Mouse (Mus musculus): ENCODE results near the gene Olfr456. TPM values are rescaled to one million over a fixed set of nuclear protein-coding genes. Genes with fewer than 3 reads are reported as not detected.
"Not testable (repeated sequence)": the region's sequence is repeated elsewhere in the genome, so short reads cannot be mapped to it uniquely, and the experiment has no call there.

The Olfr456 gene
- not detected in 2 replicates for polyA plus RNA-seq (2014; fragmentation: Nextera tagmentation; extraction: Ambion mirVana)

GRCm38 (mm10) chr6:42487114-42487513, at the start of gene Olfr456:
Olfr456 (minus strand) TSS chr6:42487214.
- WGBS = 85% methylated on average over 1 of the region's 1 CpGs
- DNase-seq (ENCODE audit: low spot score) (no peak), ATAC-seq (ENCODE audit: insufficient number of reproducible peaks, low FRiP score, low TSS enrichment, low read depth) (no peak)
- Histone ChIP-seq H3K4me2 (ENCODE audit: low read depth, severe bottlenecking) (no peak within 1 kb of the TSS), H3K27me3 (ENCODE audit: control insufficient read depth, insufficient read depth, low read length) (no peaks in the 10 kb centered on the region), H3K4me1 (ENCODE audit: control insufficient read depth, insufficient read depth, low read length) (no peaks in the 10 kb centered on the region), H3K9me3 (ENCODE audit: control insufficient read depth, low read length) (no peaks in the 10 kb centered on the region), H3K4me3 (ENCODE audit: low read depth, low read length) (no peak within 1 kb of the TSS), H3K9ac (ENCODE audit: low read length) (no peak within 1 kb of the TSS), H3K27ac (replicated peaks; ENCODE audit: low read depth, low read length) (no peak within 1 kb of the TSS), H3K36me3 (ENCODE audit: control insufficient read depth, insufficient read depth, low read length) (no peaks in the 10 kb centered on the region)

GRCm38 (mm10) chr6:42513461-42513860, 26.4 kb upstream of the Olfr456 start:
- Histone ChIP-seq H3K9ac (ENCODE audit: low read length) (no peak overlapping the region), H3K9me3 (ENCODE audit: control insufficient read depth, low read length) (no peaks in the 10 kb centered on the region), H3K4me3 (ENCODE audit: low read depth, low read length) (no peak overlapping the region), H3K27me3 (ENCODE audit: control insufficient read depth, insufficient read depth, low read length) (no peaks in the 10 kb centered on the region), H3K4me1 (ENCODE audit: control insufficient read depth, insufficient read depth, low read length) (no peaks in the 10 kb centered on the region), H3K4me2 (ENCODE audit: low read depth, severe bottlenecking) (no peak overlapping the region), H3K27ac (replicated peaks; ENCODE audit: low read depth, low read length) (no peak overlapping the region), H3K36me3 (ENCODE audit: control insufficient read depth, insufficient read depth, low read length) (no peaks in the 10 kb centered on the region)
- ATAC-seq (ENCODE audit: insufficient number of reproducible peaks, low FRiP score, low TSS enrichment, low read depth) = no peak
- DNase-seq (ENCODE audit: low spot score) = no peak
- WGBS = 75% methylated on average over 1 of the region's 1 CpGs

GRCm38 (mm10) chr6:42509311-42509710, 22.3 kb upstream of the Olfr456 start:
- H3K4me1 ChIP-seq (ENCODE audit: control insufficient read depth, insufficient read depth, low read length) = no peaks in the 10 kb centered on the region
- ATAC-seq (ENCODE audit: insufficient number of reproducible peaks, low FRiP score, low TSS enrichment, low read depth) = no peak
- no peak overlapping the region for H3K4me3 ChIP-seq (ENCODE audit: low read depth, low read length)
- no peaks in the 10 kb centered on the region for H3K36me3 ChIP-seq (ENCODE audit: control insufficient read depth, insufficient read depth, low read length)
- no peak overlapping the region for H3K27ac ChIP-seq (replicated peaks; ENCODE audit: low read depth, low read length)
- no peak for DNase-seq (ENCODE audit: low spot score)
- H3K27me3 ChIP-seq (ENCODE audit: control insufficient read depth, insufficient read depth, low read length) = no peaks in the 10 kb centered on the region
- H3K9me3 ChIP-seq (ENCODE audit: control insufficient read depth, low read length) = no peaks in the 10 kb centered on the region
- no peak overlapping the region for H3K9ac ChIP-seq (ENCODE audit: low read length)
- no peak overlapping the region for H3K4me2 ChIP-seq (ENCODE audit: low read depth, severe bottlenecking)

- no peaks in the 10 kb centered on the region for H3K36me3 ChIP-seq (ENCODE audit: control insufficient read depth, insufficient read depth, low read length)
- H3K27ac ChIP-seq (replicated peaks; ENCODE audit: low read depth, low read length) = no peak overlapping the region
- H3K9me3 ChIP-seq (ENCODE audit: control insufficient read depth, low read length) = no peaks in the 10 kb centered on the region
- ATAC-seq (ENCODE audit: insufficient number of reproducible peaks, low FRiP score, low TSS enrichment, low read depth) = no peak
- DNase-seq (ENCODE audit: low spot score) = no peak
- WGBS = 93% methylated on average over 2 of the region's 2 CpGs
- H3K4me2 ChIP-seq (ENCODE audit: low read depth, severe bottlenecking) = no peak overlapping the region
- H3K4me3 ChIP-seq (ENCODE audit: low read depth, low read length) = no peak overlapping the region
- no peaks in the 10 kb centered on the region for H3K27me3 ChIP-seq (ENCODE audit: control insufficient read depth, insufficient read depth, low read length)
- no peaks in the 10 kb centered on the region for H3K4me1 ChIP-seq (ENCODE audit: control insufficient read depth, insufficient read depth, low read length)
- no peak overlapping the region for H3K9ac ChIP-seq (ENCODE audit: low read length)
These were observed 16.5 kb upstream of the Olfr456 start for GRCm38 (mm10) chr6:42503478-42503877.

- WGBS = 78% methylated on average over 1 of the region's 1 CpGs
These were observed 2.7 kb upstream of the Olfr456 start for GRCm38 (mm10) chr6:42489731-42490130.

GRCm38 (mm10) chr6:42484633-42485032, 2.4 kb downstream of the Olfr456 start:
- Histone ChIP-seq H3K9me3 (ENCODE audit: control insufficient read depth, low read length) (no peaks in the 10 kb centered on the region), H3K27me3 (ENCODE audit: control insufficient read depth, insufficient read depth, low read length) (no peaks in the 10 kb centered on the region), H3K36me3 (ENCODE audit: control insufficient read depth, insufficient read depth, low read length) (no peaks in the 10 kb centered on the region), H3K27ac (replicated peaks; ENCODE audit: low read depth, low read length) (no peak overlapping the region), H3K4me3 (ENCODE audit: low read depth, low read length) (no peak overlapping the region), H3K4me1 (ENCODE audit: control insufficient read depth, insufficient read depth, low read length) (no peaks in the 10 kb centered on the region), H3K9ac (ENCODE audit: low read length) (no peak overlapping the region), H3K4me2 (ENCODE audit: low read depth, severe bottlenecking) (no peak overlapping the region)
- ATAC-seq (ENCODE audit: insufficient number of reproducible peaks, low FRiP score, low TSS enrichment, low read depth) (no peak), DNase-seq (ENCODE audit: low spot score) (no peak)

More at GRCm38 (mm10) chr6:42489731-42490130, 2.7 kb upstream of the Olfr456 start:
- Histone ChIP-seq H3K9me3 (ENCODE audit: control insufficient read depth, low read length) (no peaks in the 10 kb centered on the region), H3K4me1 (ENCODE audit: control insufficient read depth, insufficient read depth, low read length) (no peaks in the 10 kb centered on the region), H3K36me3 (ENCODE audit: control insufficient read depth, insufficient read depth, low read length) (no peaks in the 10 kb centered on the region), H3K4me2 (ENCODE audit: low read depth, severe bottlenecking) (no peak overlapping the region), H3K27me3 (ENCODE audit: control insufficient read depth, insufficient read depth, low read length) (no peaks in the 10 kb centered on the region), H3K27ac (replicated peaks; ENCODE audit: low read depth, low read length) (no peak overlapping the region), H3K9ac (ENCODE audit: low read length) (no peak overlapping the region), H3K4me3 (ENCODE audit: low read depth, low read length) (no peak overlapping the region)
- ATAC-seq (ENCODE audit: insufficient number of reproducible peaks, low FRiP score, low TSS enrichment, low read depth) (no peak), DNase-seq (ENCODE audit: low spot score) (no peak)

GRCm38 (mm10) chr6:42476235-42476634, 10.8 kb downstream of the Olfr456 start, which contains the start of gene Olfr457:
Olfr457 (minus strand) TSS chr6:42476335.
- H3K27ac ChIP-seq (replicated peaks; ENCODE audit: low read depth, low read length) = no peak within 1 kb of the TSS
- H3K27me3 ChIP-seq (ENCODE audit: control insufficient read depth, insufficient read depth, low read length) = no peaks in the 10 kb centered on the region
- no peaks in the 10 kb centered on the region for H3K4me1 ChIP-seq (ENCODE audit: control insufficient read depth, insufficient read depth, low read length)
- no peaks in the 10 kb centered on the region for H3K9me3 ChIP-seq (ENCODE audit: control insufficient read depth, low read length)
- no peak for DNase-seq (ENCODE audit: low spot score)
- no peak within 1 kb of the TSS for H3K9ac ChIP-seq (ENCODE audit: low read length)
- H3K4me3 ChIP-seq (ENCODE audit: low read depth, low read length) = no peak within 1 kb of the TSS
- 73% methylated on average over 1 of the region's 1 CpGs for WGBS
- no peak within 1 kb of the TSS for H3K4me2 ChIP-seq (ENCODE audit: low read depth, severe bottlenecking)
- ATAC-seq (ENCODE audit: insufficient number of reproducible peaks, low FRiP score, low TSS enrichment, low read depth) = no peak
- no peaks in the 10 kb centered on the region for H3K36me3 ChIP-seq (ENCODE audit: control insufficient read depth, insufficient read depth, low read length)

- not testable (repeated sequence) for DNase-seq (ENCODE audit: low spot score); H3K36me3 ChIP-seq (ENCODE audit: control insufficient read depth, insufficient read depth, low read length); H3K9ac ChIP-seq (ENCODE audit: low read length); H3K4me1 ChIP-seq (ENCODE audit: control insufficient read depth, insufficient read depth, low read length); H3K4me3 ChIP-seq (ENCODE audit: low read depth, low read length); H3K4me2 ChIP-seq (ENCODE audit: low read depth, severe bottlenecking); H3K9me3 ChIP-seq (ENCODE audit: control insufficient read depth, low read length); H3K27me3 ChIP-seq (ENCODE audit: control insufficient read depth, insufficient read depth, low read length); ATAC-seq (ENCODE audit: insufficient number of reproducible peaks, low FRiP score, low TSS enrichment, low read depth); H3K27ac ChIP-seq (replicated peaks; ENCODE audit: low read depth, low read length)
- 89% methylated on average over 4 of the region's 4 CpGs for WGBS
These were observed 15.7 kb downstream of the Olfr456 start for GRCm38 (mm10) chr6:42471298-42471697.

- Histone ChIP-seq H3K4me3 (ENCODE audit: low read depth, low read length) (no peak overlapping the region), H3K4me2 (ENCODE audit: low read depth, severe bottlenecking) (no peak overlapping the region), H3K27ac (replicated peaks; ENCODE audit: low read depth, low read length) (no peak overlapping the region), H3K27me3 (ENCODE audit: control insufficient read depth, insufficient read depth, low read length) (no peaks in the 10 kb centered on the region), H3K9ac (ENCODE audit: low read length) (no peak overlapping the region), H3K4me1 (ENCODE audit: control insufficient read depth, insufficient read depth, low read length) (no peaks in the 10 kb centered on the region), H3K36me3 (ENCODE audit: control insufficient read depth, insufficient read depth, low read length) (no peaks in the 10 kb centered on the region), H3K9me3 (ENCODE audit: control insufficient read depth, low read length) (no peaks in the 10 kb centered on the region)
- 91% methylated on average over 4 of the region's 4 CpGs for WGBS
- DNase-seq (ENCODE audit: low spot score) (no peak), ATAC-seq (ENCODE audit: insufficient number of reproducible peaks, low FRiP score, low TSS enrichment, low read depth) (no peak)
These were observed 16.5 kb downstream of the Olfr456 start for GRCm38 (mm10) chr6:42470542-42470941.

All from limb, embryonic 11.5 days (tissue).